Comparison of ENCODE assay signal across 9 mouse cellular contexts in the genomic region with DNA sequence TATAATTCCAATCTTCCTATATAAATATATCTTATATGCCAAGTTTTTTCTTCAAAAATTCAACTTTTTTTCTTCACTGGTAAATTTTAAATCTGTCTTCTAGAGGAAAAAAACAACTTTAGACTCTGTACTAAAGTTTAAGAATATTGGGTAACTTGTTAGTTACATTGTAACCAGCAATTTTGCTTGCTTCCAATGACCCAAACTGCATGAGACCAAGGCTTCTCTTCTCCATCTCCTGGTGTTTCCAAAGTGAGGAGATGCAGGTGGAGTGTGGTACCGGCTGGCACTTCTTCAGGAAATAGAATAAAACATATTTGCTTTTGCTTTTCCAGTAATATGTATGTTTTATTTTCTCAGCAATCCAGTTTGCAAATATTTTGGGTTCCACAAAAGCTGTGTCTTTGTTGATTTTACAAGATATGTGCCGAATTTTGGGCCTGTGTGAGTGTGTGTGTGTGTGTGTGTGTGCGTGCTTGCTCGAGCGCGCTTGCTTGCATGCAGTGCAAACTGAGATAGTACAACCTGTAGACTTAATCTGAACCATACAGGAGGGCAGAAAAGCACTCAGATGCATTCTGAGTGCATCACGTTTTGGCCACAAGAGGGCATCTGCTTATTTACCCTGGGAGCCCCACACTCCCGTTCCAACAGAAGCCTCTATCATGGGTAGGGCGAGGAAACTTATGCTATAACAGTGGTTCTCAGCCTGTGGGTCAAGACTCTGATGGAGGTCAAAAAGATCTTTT. TPM values are rescaled to one million over a fixed set of nuclear protein-coding genes. Genes with fewer than 3 reads are reported as not detected.
DNase-seq lines count a peak whose midpoint lies in the region; ATAC-seq and TF ChIP-seq lines count a peak whose summit lies in the region.
"Had no signal": no experiment of that assay in that cellular context is flagged by ENCODE, and none has a peak within 500 bp of the region (broad histone marks: within the 10 kb centered on the region; RNA-seq: fewer than 3 reads in every experiment).

No protein-coding gene starts in this region.

- no peaks in the 10 kb centered on the region for H3K4me1 ChIP-seq in embryonic facial prominence, embryonic 11.5 days (ENCODE audit: control insufficient read depth, insufficient read depth, low read length)
- peaks cover 2% of the 10 kb centered on the region; the same call in 1 of the 2 replicates for H3K4me1 ChIP-seq in embryonic facial prominence, embryonic 10.5 days
- H3K4me1 ChIP-seq in bone marrow, adult 2 months (ENCODE audit: control insufficient read depth, insufficient read depth, low read length): peaks cover 3% of the 10 kb centered on the region

- no peaks in the 10 kb centered on the region for H3K9me3 ChIP-seq in embryonic facial prominence, embryonic 11.5 days (replicated peaks; ENCODE audit: control insufficient read depth, low read length)
- no peaks in the 10 kb centered on the region for H3K9me3 ChIP-seq in embryonic facial prominence, embryonic 10.5 days

- no peaks in the 10 kb centered on the region for H3K27me3 ChIP-seq in embryonic facial prominence, embryonic 11.5 days (ENCODE audit: control insufficient read depth, insufficient read depth, low read length)
- H3K27me3 ChIP-seq in embryonic facial prominence, embryonic 10.5 days (replicated peaks; ENCODE audit: low read depth, poor library complexity, severe bottlenecking): no peaks in the 10 kb centered on the region; the same call in 1 of the 2 replicates

- H3K27ac ChIP-seq in embryonic facial prominence, embryonic 11.5 days (replicated peaks; ENCODE audit: low read depth, low read length): no peak overlapping the region
- no peak overlapping the region for H3K27ac ChIP-seq in embryonic facial prominence, embryonic 10.5 days (replicated peaks)
- no peak overlapping the region for H3K27ac ChIP-seq in bone marrow, adult 2 months (ENCODE audit: control insufficient read depth, insufficient read depth, low read depth, low read length, poor library complexity)

- no peak for ATAC-seq in embryonic facial prominence, embryonic 11.5 days (replicated peaks; ENCODE audit: insufficient number of reproducible peaks, low FRiP score, low TSS enrichment, low read depth)
- ATAC-seq in inflammation-experienced regulatory T-cells, adult 6 months: no peak

- no peak overlapping the region for H3K4me2 ChIP-seq in embryonic facial prominence, embryonic 11.5 days (ENCODE audit: low read depth, low read length)

- no peak overlapping the region for H3K4me3 ChIP-seq in embryonic facial prominence, embryonic 11.5 days (ENCODE audit: low read depth, low read length)
- H3K4me3 ChIP-seq in embryonic facial prominence, embryonic 10.5 days: no peak overlapping the region
- no peak overlapping the region for H3K4me3 ChIP-seq in bone marrow, adult 2 months (replicated peaks; ENCODE audit: control insufficient read depth, low read depth, low read length)

- H3K9ac ChIP-seq in embryonic facial prominence, embryonic 11.5 days (replicated peaks; ENCODE audit: low read length): no peak overlapping the region

- no peak for TF ChIP-seq POLR2A in bone marrow, adult 2 months (IDR thresholded peaks at IDR 0.05; ENCODE audit: borderline replicate concordance, control insufficient read depth, low read depth, low read length)

- peak; percentile 52 for DNase-seq in embryonic facial prominence, embryonic 11.5 days (ENCODE audit: low spot score)
- DNase-seq in embryonic facial prominence, embryonic 10.5 days (ENCODE audit: low spot score): no peak
- DNase-seq in 3T3-L1 (ENCODE audit: low read depth, low spot score): peak; percentile 48
- DNase-seq in kidney, postnatal 4 days: peak; percentile 39 to 41
- DNase-seq in thymus, postnatal 10 days (ENCODE audit: low spot score in 2 of 2): peak; percentile 21 to 60
- no peak for DNase-seq in Muller cell, postnatal 12 days (ENCODE audit: inconsistent ontology term)

- peak; percentile 44; the same call in 1 of the 2 replicates for TF ChIP-seq CTCF in bone marrow, adult 2 months (IDR thresholded peaks at IDR 0.05; ENCODE audit: control insufficient read depth, insufficient read depth, low read length)

- WGBS in embryonic facial prominence, embryonic 11.5 days: 68% methylated on average over 9 of the region's 9 CpGs
- WGBS in embryonic facial prominence, embryonic 10.5 days: 72% methylated on average over 9 of the region's 9 CpGs
- 52% methylated on average over 9 of the region's 9 CpGs for WGBS in bone marrow, adult 2 months

- H3K36me3 ChIP-seq in embryonic facial prominence, embryonic 11.5 days (replicated peaks; ENCODE audit: control insufficient read depth, insufficient read depth, low read depth, low read length): no peaks in the 10 kb centered on the region
- no peaks in the 10 kb centered on the region for H3K36me3 ChIP-seq in embryonic facial prominence, embryonic 10.5 days (replicated peaks)

RNA-seq across cellular contexts. Expression of a gene that starts 1.3 kb away (rescaled TPM):
- not detected in 2 replicates for polyA plus RNA-seq in embryonic facial prominence, embryonic 11.5 days (2014; fragmentation: Nextera tagmentation; extraction: Ambion mirVana)
- polyA plus RNA-seq in embryonic facial prominence, embryonic 10.5 days (2016; fragmentation: Nextera tagmentation; extraction: Ambion mirVana): 0.08 and 0.10 TPM in 2 replicates
- polyA plus RNA-seq in bone marrow, adult 2 months (2011; ENCODE audit: insufficient read depth, insufficient read length, low replicate concordance, missing spikeins): 0.57 and 2.4 TPM in 2 replicates
- not detected for polyA plus RNA-seq in inflammation-experienced regulatory T-cells, adult 6 months (2017; shearing (Covaris generic))
- polyA plus RNA-seq: large intestine, adult 2 months had no signal

Comparison
In these comparisons a context has a peak if more than half of its experiments do, and no peak if none do; other contexts are left out.
1. DNase-seq: peak in embryonic facial prominence, embryonic 11.5 days (single experiment), 3T3-L1 (single experiment), kidney, postnatal 4 days (2 of 2) and thymus, postnatal 10 days (2 of 2); none in embryonic facial prominence, embryonic 10.5 days (single experiment) and Muller cell, postnatal 12 days (single experiment).